Comparison of ENCODE assay signal across 8 mouse cellular contexts in the genomic region with DNA sequence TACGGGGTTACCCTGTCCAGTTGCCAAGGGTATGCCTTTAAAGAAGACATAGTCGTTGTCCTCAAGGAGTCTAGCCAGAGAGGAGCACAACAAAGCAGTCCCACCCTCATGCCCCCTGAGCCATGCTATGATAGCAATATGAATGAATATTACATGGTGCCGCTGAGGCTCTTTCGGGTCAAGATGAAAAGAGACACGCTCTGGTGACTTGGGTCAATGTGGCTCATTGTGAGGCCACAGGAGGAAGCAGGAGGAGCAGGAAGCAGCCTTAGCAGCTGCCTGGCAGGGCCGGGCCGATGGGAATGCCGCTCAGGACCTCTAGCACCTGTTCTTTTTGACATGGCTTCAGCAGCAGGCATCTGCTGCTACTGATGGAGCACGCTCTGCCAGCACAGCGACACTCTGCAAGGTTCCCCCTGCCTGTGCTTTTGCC.
DNase-seq lines count a peak whose midpoint lies in the region; ATAC-seq and TF ChIP-seq lines count a peak whose summit lies in the region.
"Had no signal": no experiment of that assay in that cellular context is flagged by ENCODE, and none has a peak within 500 bp of the region (broad histone marks: within the 10 kb centered on the region; RNA-seq: fewer than 3 reads in every experiment).

No protein-coding gene starts in this region.

- ATAC-seq in liver, postnatal 0 days, result no peak
- 0 out of 2 replicates have a peak, but pooled peaks have one; percentile 56 for ATAC-seq in embryonic facial prominence, embryonic 12.5 days (ENCODE audit: insufficient number of reproducible peaks, insufficient read depth, low FRiP score, low TSS enrichment)
- ATAC-seq in intestine, embryonic 16.5 days, result 0 out of 2 replicates have a peak, but pooled peaks have one; percentile 16
- ATAC-seq in neural tube, embryonic 14.5 days (ENCODE audit: low read depth), result peak; percentile 24; the same call in 1 of the 2 replicates
- ATAC-seq in megakaryocyte progenitor cell, adult 5-6 weeks (replicated peaks; ENCODE audit: poor library complexity), result no peak
- ATAC-seq: lung, postnatal 0 days had no signal

- no peaks in the 10 kb centered on the region for H3K9me3 ChIP-seq in liver, postnatal 0 days (ENCODE audit: low read length)
- H3K9me3 ChIP-seq in embryonic facial prominence, embryonic 12.5 days, result no peaks in the 10 kb centered on the region
- peaks cover 2% of the 10 kb centered on the region; the same call in 1 of the 2 replicates for H3K9me3 ChIP-seq in intestine, embryonic 16.5 days (ENCODE audit: control insufficient read depth, low read length)
- H3K9me3 ChIP-seq in neural tube, embryonic 14.5 days (ENCODE audit: control insufficient read depth, low read length), result no peaks in the 10 kb centered on the region

- WGBS in liver, postnatal 0 days (ENCODE audit: insufficient replicate concordance), result 82% methylated on average over 10 of the region's 10 CpGs
- WGBS in embryonic facial prominence, embryonic 12.5 days, result 40% methylated on average over 10 of the region's 10 CpGs
- WGBS in intestine, embryonic 16.5 days, result 69% methylated on average over 10 of the region's 10 CpGs
- 32% methylated on average over 9 of the region's 10 CpGs for WGBS in neural tube, embryonic 14.5 days

- H3K4me3 ChIP-seq in liver, postnatal 0 days (ENCODE audit: low read depth, low read length), result no peak overlapping the region
- H3K4me3 ChIP-seq in embryonic facial prominence, embryonic 12.5 days, result no peak overlapping the region
- H3K4me3 ChIP-seq in intestine, embryonic 16.5 days (ENCODE audit: low read length), result no peak overlapping the region
- no peak overlapping the region for H3K4me3 ChIP-seq in neural tube, embryonic 14.5 days (ENCODE audit: low read depth, low read length)

- H3K36me3 ChIP-seq in liver, postnatal 0 days (replicated peaks; ENCODE audit: insufficient read depth, low read length), result no peaks in the 10 kb centered on the region
- H3K36me3 ChIP-seq in embryonic facial prominence, embryonic 12.5 days, result no peaks in the 10 kb centered on the region
- H3K36me3 ChIP-seq in intestine, embryonic 16.5 days (ENCODE audit: control insufficient read depth, insufficient read depth, low read length), result no peaks in the 10 kb centered on the region
- H3K36me3 ChIP-seq in neural tube, embryonic 14.5 days (ENCODE audit: control insufficient read depth, insufficient read depth, low read length), result no peaks in the 10 kb centered on the region

- TF ChIP-seq EP300 in liver, postnatal 0 days (IDR thresholded peaks at IDR 0.05; ENCODE audit: low read depth), result no peak

- no peak overlapping the region for H3K9ac ChIP-seq in liver, postnatal 0 days (replicated peaks)
- no peak overlapping the region for H3K9ac ChIP-seq in embryonic facial prominence, embryonic 12.5 days
- H3K9ac ChIP-seq in intestine, embryonic 16.5 days (ENCODE audit: low read depth, low read length), result no peak overlapping the region
- H3K9ac ChIP-seq in neural tube, embryonic 14.5 days (replicated peaks; ENCODE audit: low read depth, low read length), result no peak overlapping the region

- H3K27ac ChIP-seq in liver, postnatal 0 days (ENCODE audit: low read depth), result no peak overlapping the region
- H3K27ac ChIP-seq in embryonic facial prominence, embryonic 12.5 days, result 0 out of 2 replicates have a peak overlapping the region, but pooled peaks have one; percentile 23
- no peak overlapping the region for H3K27ac ChIP-seq in intestine, embryonic 16.5 days (ENCODE audit: low read length)
- H3K27ac ChIP-seq in neural tube, embryonic 14.5 days (ENCODE audit: low read depth, low read length), result no peak overlapping the region

- no peaks in the 10 kb centered on the region for H3K27me3 ChIP-seq in liver, postnatal 0 days (ENCODE audit: insufficient read depth, low read length)
- no peaks in the 10 kb centered on the region for H3K27me3 ChIP-seq in embryonic facial prominence, embryonic 12.5 days
- H3K27me3 ChIP-seq in intestine, embryonic 16.5 days (replicated peaks; ENCODE audit: control insufficient read depth, insufficient read depth, low read length), result no peaks in the 10 kb centered on the region
- no peaks in the 10 kb centered on the region for H3K27me3 ChIP-seq in neural tube, embryonic 14.5 days (ENCODE audit: control insufficient read depth, insufficient read depth, low read length)

- peak; percentile 24 for DNase-seq in liver
- no peak for DNase-seq in liver, postnatal 0 days
- no peak for DNase-seq in urinary bladder, postnatal 4 days (ENCODE audit: low spot score in 2 of 2)

- no peak for TF ChIP-seq CTCF in liver, postnatal 0 days (IDR thresholded peaks at IDR 0.05; ENCODE audit: low read depth)

- peaks cover 15% of the 10 kb centered on the region for H3K4me1 ChIP-seq in liver, postnatal 0 days (ENCODE audit: insufficient read depth)
- peaks cover 6% of the 10 kb centered on the region; the same call in 1 of the 2 replicates for H3K4me1 ChIP-seq in embryonic facial prominence, embryonic 12.5 days
- no peaks in the 10 kb centered on the region; the same call in 1 of the 2 replicates for H3K4me1 ChIP-seq in intestine, embryonic 16.5 days (ENCODE audit: control insufficient read depth, insufficient read depth, low read length)
- no peaks in the 10 kb centered on the region for H3K4me1 ChIP-seq in neural tube, embryonic 14.5 days (ENCODE audit: control insufficient read depth, insufficient read depth, low read length)

- no peak overlapping the region for H3K4me2 ChIP-seq in liver, postnatal 0 days (ENCODE audit: low read depth, low read length)
- no peak overlapping the region for H3K4me2 ChIP-seq in embryonic facial prominence, embryonic 12.5 days (replicated peaks)
- no peak overlapping the region for H3K4me2 ChIP-seq in intestine, embryonic 16.5 days (ENCODE audit: low read depth, low read length)
- no peak overlapping the region for H3K4me2 ChIP-seq in neural tube, embryonic 14.5 days (ENCODE audit: low read depth, low read length)

Comparison
In these comparisons a context has a peak if more than half of its experiments do, and no peak if none do; other contexts are left out.
1. ATAC-seq: peak in embryonic facial prominence, embryonic 12.5 days (single experiment), intestine, embryonic 16.5 days (single experiment) and neural tube, embryonic 14.5 days (single experiment); none in liver, postnatal 0 days (single experiment) and megakaryocyte progenitor cell, adult 5-6 weeks (single experiment).